Mouse (Mus musculus) liver, embryonic 14.5 days (tissue): ENCODE data around the gene Nodal.

Experiments used
- CTCF ChIP-seq: IDR thresholded peaks from 2 replicates; pipeline ENCODE4 v1.5.1; 2016; ENCODE audit warnings: antibody characterized with exemption, low read depth, control low read depth
- EP300 ChIP-seq: IDR thresholded peaks from 2 replicates; pipeline ENCODE4 v1.6.1; 2016; ENCODE audit warnings: antibody characterized with exemption, low read depth

DNA sequence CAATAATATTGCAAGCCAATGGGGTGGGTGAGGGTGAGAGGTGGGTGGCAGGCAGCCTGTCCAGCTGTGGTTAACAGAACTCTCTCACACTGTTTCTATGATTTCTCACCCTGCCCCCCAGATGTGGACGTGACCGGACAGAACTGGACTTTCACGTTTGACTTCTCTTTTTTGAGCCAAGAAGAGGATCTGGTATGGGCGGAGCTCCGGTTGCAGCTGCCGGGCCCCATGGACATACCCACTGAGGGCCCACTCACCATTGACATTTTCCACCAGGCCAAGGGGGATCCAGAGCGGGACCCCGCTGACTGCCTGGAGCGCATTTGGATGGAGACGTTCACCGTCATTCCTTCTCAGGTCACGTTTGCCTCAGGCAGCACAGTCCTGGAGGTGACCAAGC lies 5.1 kb downstream of the Nodal start:
- no peak for TF ChIP-seq CTCF
- TF ChIP-seq EP300: no peak
